Mouse (Mus musculus): ENCODE results near the gene Prss30. TPM values are rescaled to one million over a fixed set of nuclear protein-coding genes. Genes with fewer than 3 reads are reported as not detected.

Gene Prss30
- total RNA-seq, 1 experiment: not detected

DNA sequence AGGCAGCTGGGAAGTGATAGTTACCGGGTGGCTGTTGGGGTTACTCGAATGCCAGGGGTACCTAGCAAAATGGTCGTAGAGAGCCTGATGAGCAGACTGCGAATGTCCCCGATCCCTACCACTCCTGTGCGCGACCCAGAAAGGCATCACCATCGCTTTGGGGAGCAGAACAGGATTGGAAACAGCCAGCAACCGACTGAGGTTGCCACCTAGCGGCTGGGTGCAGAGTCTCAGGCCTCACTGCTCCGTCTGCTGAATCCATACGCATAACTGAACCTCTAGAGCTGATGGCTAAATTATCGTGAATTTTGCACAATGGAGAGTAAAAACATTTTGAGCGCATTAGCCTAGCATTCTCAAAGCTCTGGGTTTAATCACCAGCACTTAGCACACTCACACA is 35.4 kb upstream of the Prss30 start:
- in situ Hi-C loops (cut with MboI; ENCODE audit: low sequenced_read_pairs in 2 of 2, unreplicated experiment in 2 of 2): no loop called here
- peak; percentile 72 for DNase-seq (ENCODE audit: low read depth, low spot score)
- peaks cover 0 to 5% of the 10 kb centered on the region in 2 experiments; a peak in 1 of 4 replicates for H3K4me1 ChIP-seq (ENCODE audit: control insufficient read depth in 2 of 2, insufficient read depth in 2 of 2, low read length in 2 of 2, poor library complexity in 1 of 2)
- H3K27ac ChIP-seq (ENCODE audit: insufficient read depth, low read depth, low read length, poor library complexity, severe bottlenecking): no peak overlapping the region
- H3K9me3 ChIP-seq (ENCODE audit: control insufficient read depth, insufficient read depth, low read depth, low read length): no peaks in the 10 kb centered on the region
- peak overlapping the region; percentile 51 to 55 for H3K4me3 ChIP-seq (ENCODE audit: insufficient read depth in 1 of 2, low read depth in 1 of 2, low read length in 2 of 2, poor library complexity in 1 of 2, severe bottlenecking in 1 of 2)
- TF ChIP-seq HCFC1 (IDR thresholded peaks at IDR 0.05; ENCODE audit: borderline replicate concordance, insufficient read depth, low read length) (no peak), ZNF384 (IDR thresholded peaks at IDR 0.05; ENCODE audit: low read depth, low read length) (no peak), MAFK (IDR thresholded peaks at IDR 0.05; ENCODE audit: insufficient read depth, low read depth, low read length) (no peak), ZC3H11A (IDR thresholded peaks at IDR 0.05; ENCODE audit: borderline replicate concordance, low read depth, low read length) (no peak), CHD2 (IDR thresholded peaks at IDR 0.05; ENCODE audit: low read depth, low read length) (no peak)
- H3K36me3 ChIP-seq (ENCODE audit: control insufficient read depth, insufficient read depth, low read length, poor library complexity, severe bottlenecking): no peaks in the 10 kb centered on the region; the same call in 1 of the 2 replicates
- H3K9ac ChIP-seq (ENCODE audit: insufficient read depth, low read depth, low read length, poor library complexity, severe bottlenecking): peak overlapping the region; percentile 63

DNA sequence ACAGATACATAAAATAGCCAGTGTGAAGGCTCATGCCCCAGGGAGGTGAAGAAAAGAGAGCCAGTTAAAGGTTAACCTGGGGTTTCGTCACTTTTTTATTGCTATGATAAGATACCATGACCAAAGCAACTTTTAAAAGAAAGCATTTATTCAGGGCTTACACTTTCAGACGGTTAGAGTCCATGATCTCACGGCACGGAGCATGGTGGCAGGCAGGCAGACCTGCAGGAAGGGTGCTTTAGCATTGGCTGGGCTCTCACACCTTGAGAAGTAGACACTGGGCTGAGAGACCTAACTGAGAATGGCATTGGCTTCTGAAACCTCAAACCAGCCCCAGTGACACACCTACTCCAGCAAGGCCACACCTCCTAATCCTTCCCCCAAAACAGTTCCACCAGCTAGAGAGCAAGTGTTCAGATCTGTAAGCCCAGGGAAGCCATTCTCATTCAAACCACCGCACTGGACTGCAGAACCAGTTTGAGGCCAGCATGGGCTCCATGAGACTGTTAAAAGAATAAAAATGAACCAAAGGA is 34.1 kb upstream of the Prss30 start:
- no peak for TF ChIP-seq CHD2 (IDR thresholded peaks at IDR 0.05; ENCODE audit: low read depth, low read length)
- TF ChIP-seq ZC3H11A (IDR thresholded peaks at IDR 0.05; ENCODE audit: borderline replicate concordance, low read depth, low read length): no peak
- no peak for TF ChIP-seq ZNF384 (IDR thresholded peaks at IDR 0.05; ENCODE audit: low read depth, low read length)
- TF ChIP-seq MAFK (IDR thresholded peaks at IDR 0.05; ENCODE audit: insufficient read depth, low read depth, low read length): no peak
- TF ChIP-seq HCFC1 (IDR thresholded peaks at IDR 0.05; ENCODE audit: borderline replicate concordance, insufficient read depth, low read length): no peak
- Histone ChIP-seq H3K4me1 (ENCODE audit: control insufficient read depth in 2 of 2, insufficient read depth in 2 of 2, low read length in 2 of 2, poor library complexity in 1 of 2) (peaks cover 0 to 5% of the 10 kb centered on the region in 2 experiments; a peak in 1 of 4 replicates), H3K9ac (ENCODE audit: insufficient read depth, low read depth, low read length, poor library complexity, severe bottlenecking) (no peak overlapping the region), H3K9me3 (ENCODE audit: control insufficient read depth, insufficient read depth, low read depth, low read length) (no peaks in the 10 kb centered on the region), H3K36me3 (ENCODE audit: control insufficient read depth, insufficient read depth, low read length, poor library complexity, severe bottlenecking) (no peaks in the 10 kb centered on the region), H3K27ac (ENCODE audit: insufficient read depth, low read depth, low read length, poor library complexity, severe bottlenecking) (no peak overlapping the region), H3K4me3 (ENCODE audit: insufficient read depth in 1 of 2, low read depth in 1 of 2, low read length in 2 of 2, poor library complexity in 1 of 2, severe bottlenecking in 1 of 2) (peak overlapping the region in 1 of 2 experiments; percentile 3; a peak in 1 of 4 replicates)
- in situ Hi-C loops (cut with MboI; ENCODE audit: low sequenced_read_pairs in 2 of 2, unreplicated experiment in 2 of 2): no loop called here
- no peak for DNase-seq (ENCODE audit: low read depth, low spot score)

DNA sequence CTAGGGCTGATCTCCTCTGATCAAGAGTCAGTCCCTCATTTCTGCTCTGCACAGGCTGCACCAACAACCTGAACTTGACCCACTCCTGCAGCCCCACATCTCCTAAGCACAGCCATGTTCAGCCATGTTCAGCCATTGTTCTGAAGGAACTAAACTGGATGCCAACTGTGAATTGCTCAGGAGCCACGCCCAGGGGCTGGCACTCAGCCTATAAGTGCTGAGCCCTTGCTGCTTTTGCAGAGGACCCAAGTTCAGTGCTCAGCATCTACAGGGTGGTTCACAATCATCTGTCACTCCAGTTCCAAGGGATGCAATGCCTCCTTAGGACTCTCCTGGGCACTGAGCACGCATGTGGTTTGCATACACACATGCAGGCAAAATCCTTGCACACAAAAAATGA is 32.6 kb upstream of the Prss30 start:
- in situ Hi-C loops (cut with MboI; ENCODE audit: low sequenced_read_pairs in 2 of 2, unreplicated experiment in 2 of 2): no loop called here

DNA sequence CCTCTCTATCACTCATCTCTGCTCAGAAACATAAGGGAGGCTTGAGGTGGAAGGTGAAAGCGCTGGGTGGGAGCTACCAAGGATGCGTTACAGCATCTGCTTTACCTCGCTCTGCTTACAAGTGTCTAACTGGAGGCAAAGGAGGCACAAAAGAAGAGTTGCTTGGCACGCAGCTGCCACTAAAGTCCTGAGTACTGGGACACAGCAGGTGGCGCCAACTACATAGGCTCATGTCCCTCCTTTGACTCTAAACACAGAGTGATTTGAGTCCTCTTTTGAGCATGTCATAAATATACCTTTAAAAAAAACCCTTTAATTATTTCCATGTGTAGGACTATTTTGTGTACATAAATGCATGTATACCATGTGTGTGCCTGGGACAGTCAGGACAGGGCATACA is 29.3 kb upstream of the Prss30 start:
- no peaks in the 10 kb centered on the region for H3K36me3 ChIP-seq (ENCODE audit: control insufficient read depth, insufficient read depth, low read length, poor library complexity, severe bottlenecking)
- in situ Hi-C loops (cut with MboI; ENCODE audit: low sequenced_read_pairs in 2 of 2, unreplicated experiment in 2 of 2): no loop called here

More for the DNA sequence above, 32.6 kb upstream of the Prss30 start:
- Histone ChIP-seq H3K36me3 (ENCODE audit: control insufficient read depth, insufficient read depth, low read length, poor library complexity, severe bottlenecking) (no peaks in the 10 kb centered on the region), H3K4me1 (ENCODE audit: control insufficient read depth in 2 of 2, insufficient read depth in 2 of 2, low read length in 2 of 2, poor library complexity in 1 of 2) (peaks cover 0 to 5% of the 10 kb centered on the region in 2 experiments; a peak in 1 of 4 replicates), H3K27ac (ENCODE audit: insufficient read depth, low read depth, low read length, poor library complexity, severe bottlenecking) (no peak overlapping the region), H3K9me3 (ENCODE audit: control insufficient read depth, insufficient read depth, low read depth, low read length) (no peaks in the 10 kb centered on the region), H3K9ac (ENCODE audit: insufficient read depth, low read depth, low read length, poor library complexity, severe bottlenecking) (no peak overlapping the region), H3K4me3 (ENCODE audit: insufficient read depth in 1 of 2, low read depth in 1 of 2, low read length in 2 of 2, poor library complexity in 1 of 2, severe bottlenecking in 1 of 2) (no peak overlapping the region)
- TF ChIP-seq HCFC1 (IDR thresholded peaks at IDR 0.05; ENCODE audit: borderline replicate concordance, insufficient read depth, low read length) (no peak), ZC3H11A (IDR thresholded peaks at IDR 0.05; ENCODE audit: borderline replicate concordance, low read depth, low read length) (no peak), MAFK (IDR thresholded peaks at IDR 0.05; ENCODE audit: insufficient read depth, low read depth, low read length) (no peak), ZNF384 (IDR thresholded peaks at IDR 0.05; ENCODE audit: low read depth, low read length) (no peak), CHD2 (IDR thresholded peaks at IDR 0.05; ENCODE audit: low read depth, low read length) (no peak)
- DNase-seq (ENCODE audit: low read depth, low spot score): no peak

More for the DNA sequence above, 29.3 kb upstream of the Prss30 start:
- H3K4me1 ChIP-seq (ENCODE audit: control insufficient read depth in 2 of 2, insufficient read depth in 2 of 2, low read length in 2 of 2, poor library complexity in 1 of 2): peaks cover 0 to 3% of the 10 kb centered on the region in 2 experiments; a peak in 1 of 4 replicates
- no peak for DNase-seq (ENCODE audit: low read depth, low spot score)
- TF ChIP-seq ZNF384 (IDR thresholded peaks at IDR 0.05; ENCODE audit: low read depth, low read length): no peak
- no peak for TF ChIP-seq HCFC1 (IDR thresholded peaks at IDR 0.05; ENCODE audit: borderline replicate concordance, insufficient read depth, low read length)
- no peak for TF ChIP-seq ZC3H11A (IDR thresholded peaks at IDR 0.05; ENCODE audit: borderline replicate concordance, low read depth, low read length)
- TF ChIP-seq MAFK (IDR thresholded peaks at IDR 0.05; ENCODE audit: insufficient read depth, low read depth, low read length): no peak
- no peak for TF ChIP-seq CHD2 (IDR thresholded peaks at IDR 0.05; ENCODE audit: low read depth, low read length)
- H3K9me3 ChIP-seq (ENCODE audit: control insufficient read depth, insufficient read depth, low read depth, low read length): no peaks in the 10 kb centered on the region
- H3K4me3 ChIP-seq (ENCODE audit: insufficient read depth in 1 of 2, low read depth in 1 of 2, low read length in 2 of 2, poor library complexity in 1 of 2, severe bottlenecking in 1 of 2): no peak overlapping the region
- no peak overlapping the region for H3K9ac ChIP-seq (ENCODE audit: insufficient read depth, low read depth, low read length, poor library complexity, severe bottlenecking)
- H3K27ac ChIP-seq (ENCODE audit: insufficient read depth, low read depth, low read length, poor library complexity, severe bottlenecking): no peak overlapping the region

Measured in ES-E14 (cell line).